Mouse (Mus musculus): Measurements from ENCODE around the gene Olfr222.
"Not testable (repeated sequence)": the region's sequence is repeated elsewhere in the genome, so short reads cannot be mapped to it uniquely, and the experiment has no call there.

DNA sequence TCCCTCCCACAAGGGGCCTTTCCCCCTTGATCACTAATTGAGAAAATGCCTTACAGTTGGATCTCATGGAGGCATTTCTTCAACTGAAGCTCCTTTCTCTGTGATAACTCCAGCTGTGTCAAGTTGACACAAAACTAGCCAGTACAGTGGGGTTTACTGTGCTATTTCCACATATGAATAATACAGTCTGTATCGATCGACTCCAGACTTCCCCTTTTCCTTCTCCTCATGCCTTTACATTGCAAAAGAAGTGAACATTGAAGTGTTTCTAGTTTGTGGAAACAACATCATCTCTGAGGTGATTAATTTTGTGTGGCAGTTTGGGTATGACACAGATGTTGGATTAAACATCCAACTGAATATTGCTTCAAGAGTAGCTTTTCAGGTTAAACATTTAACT is 41.0 kb upstream of the Olfr222 start:
- TF ChIP-seq CTCF (IDR thresholded peaks at IDR 0.05; ENCODE audit: low read depth, low read length); POLR2A (IDR thresholded peaks at IDR 0.05; ENCODE audit: extremely low read depth, insufficient read depth, low read length): not testable (repeated sequence)

Data from liver, adult 2 months (tissue).